In the genomic region with DNA sequence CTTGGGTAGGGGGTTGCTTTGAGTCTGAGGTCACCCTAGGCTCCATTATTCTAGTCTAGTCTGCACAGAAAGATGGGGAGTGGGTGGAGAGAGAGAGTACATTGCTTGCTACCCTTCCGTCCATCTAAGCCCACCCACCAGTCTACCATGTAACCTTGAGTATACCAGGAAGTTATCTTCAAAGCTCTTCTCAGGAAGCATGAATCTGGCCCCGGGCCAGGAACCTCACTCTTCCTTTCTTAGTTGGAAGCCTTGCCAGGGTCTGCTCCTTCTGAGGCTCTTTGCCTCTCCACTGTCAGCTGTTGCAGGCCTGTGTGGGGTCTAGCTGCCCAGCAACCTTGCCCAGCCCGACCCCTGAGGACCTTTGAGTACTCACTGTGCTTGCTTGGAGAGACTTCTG, we compare ENCODE assay signal across 18 mouse cellular contexts. TPM values are rescaled to one million over a fixed set of nuclear protein-coding genes. Genes with fewer than 3 reads are reported as not detected.
DNase-seq lines count a peak whose midpoint lies in the region; ATAC-seq lines count a peak whose summit lies in the region.
"Had no signal": no experiment of that assay in that cellular context is flagged by ENCODE, and none has a peak within 500 bp of the region (broad histone marks: within the 10 kb centered on the region; RNA-seq: fewer than 3 reads in every experiment).

No protein-coding gene starts in this region.

- 56% methylated on average over 3 of the region's 3 CpGs for WGBS in kidney, embryonic 15.5 days

- no peak for ATAC-seq in kidney, embryonic 15.5 days (replicated peaks; ENCODE audit: low FRiP score)
- peak; percentile 44 for ATAC-seq in activated CD4-positive, CD25-positive, alpha-beta regulatory T cell, adult 4 months
- no peak for ATAC-seq in granulocyte monocyte progenitor cell, adult 5-6 weeks (replicated peaks; ENCODE audit: poor library complexity, severe bottlenecking)

- H3K4me3 ChIP-seq in kidney, embryonic 15.5 days (replicated peaks): no peak overlapping the region
- H3K4me3 ChIP-seq: heart, embryonic 10.5 days; hindbrain, embryonic 10.5 days; layer of hippocampus, adult 2 months; liver, embryonic 13.5 days had no signal

- H3K27me3 ChIP-seq in kidney, embryonic 15.5 days: no peaks in the 10 kb centered on the region
- H3K27me3 ChIP-seq: liver, embryonic 13.5 days had no signal

- H3K27ac ChIP-seq in kidney, embryonic 15.5 days: no peak overlapping the region
- H3K27ac ChIP-seq: heart, embryonic 10.5 days; hindbrain, embryonic 10.5 days; layer of hippocampus, adult 2 months; liver, embryonic 13.5 days had no signal

- peak; percentile 44 for DNase-seq in kidney, postnatal 10 days
- peak; percentile 79 for DNase-seq in CD4-positive, CD25-positive, alpha-beta regulatory T cell, adult 2 months (ENCODE audit: low read depth, low spot score)
- DNase-seq in naive thymus-derived CD4-positive, alpha-beta T cell, adult 2 months (ENCODE audit: low read depth): peak; percentile 85
- DNase-seq in left cerebral cortex, adult 9 months (ENCODE audit: low spot score in 2 of 2): no peak
- DNase-seq in left cerebral cortex, adult 11 months (ENCODE audit: low spot score): no peak
- DNase-seq: B cell, adult 2 months; cerebellum, adult 9-11 months; kidney, adult 2 months; left cerebral cortex, postnatal 4 days; liver, embryonic 13.5 days; right cerebral cortex, postnatal 25 days had no signal

- no peak overlapping the region for H3K9ac ChIP-seq in kidney, embryonic 15.5 days
- H3K9ac ChIP-seq: liver, embryonic 13.5 days had no signal

- H3K36me3 ChIP-seq in kidney, embryonic 15.5 days: no peaks in the 10 kb centered on the region
- H3K36me3 ChIP-seq: heart, embryonic 10.5 days; hindbrain, embryonic 10.5 days; liver, embryonic 13.5 days had no signal

- no peak overlapping the region for H3K4me2 ChIP-seq in kidney, embryonic 15.5 days
- H3K4me2 ChIP-seq: liver, embryonic 13.5 days had no signal

- H3K4me1 ChIP-seq in kidney, embryonic 15.5 days: peaks cover under 1% of the 10 kb centered on the region; the same call in 1 of the 2 replicates

- no peaks in the 10 kb centered on the region for H3K9me3 ChIP-seq in kidney, embryonic 15.5 days (replicated peaks)
- H3K9me3 ChIP-seq: heart, embryonic 10.5 days; hindbrain, embryonic 10.5 days; liver, embryonic 13.5 days had no signal

RNA-seq across cellular contexts. Expression of a gene that starts 6.0 kb away (rescaled TPM):
- polyA plus RNA-seq in kidney, embryonic 15.5 days (2015; fragmentation: Nextera tagmentation; extraction: Ambion mirVana): 0.58 and 1.6 TPM in 2 replicates
- polyA plus RNA-seq in activated CD4-positive, CD25-positive, alpha-beta regulatory T cell, adult 4 months (2017; shearing (Covaris generic)): 10 to 100 TPM; 68.7 to 77.6 TPM
- total RNA-seq in granulocyte monocyte progenitor cell, adult 5-6 weeks (2014; fragmentation: Nextera tagmentation): 19.4 and 21.5 TPM in 2 replicates
- total RNA-seq in granulocyte monocyte progenitor cell, adult 5-6 weeks (2017): 6.5 and 9.0 TPM in 2 replicates

RNA-seq across cellular contexts. Expression of a gene that starts 21.1 kb away (rescaled TPM):
- polyA plus RNA-seq in kidney, embryonic 15.5 days (2015; fragmentation: Nextera tagmentation; extraction: Ambion mirVana): 55.8 TPM in 2 replicates
- polyA plus RNA-seq in activated CD4-positive, CD25-positive, alpha-beta regulatory T cell, adult 4 months (2017; shearing (Covaris generic)): 10 to 100 TPM; 22.3 to 24.5 TPM
- total RNA-seq in granulocyte monocyte progenitor cell, adult 5-6 weeks (2014; fragmentation: Nextera tagmentation): 50.9 and 61.5 TPM in 2 replicates
- 58.6 and 64.3 TPM in 2 replicates for total RNA-seq in granulocyte monocyte progenitor cell, adult 5-6 weeks (2017)

RNA-seq across cellular contexts. Expression of a gene that starts 21.2 kb away (rescaled TPM):
- 28.4 and 29.7 TPM in 2 replicates for polyA plus RNA-seq in kidney, embryonic 15.5 days (2015; fragmentation: Nextera tagmentation; extraction: Ambion mirVana)
- 10 to 100 TPM; 35.0 to 46.9 TPM for polyA plus RNA-seq in activated CD4-positive, CD25-positive, alpha-beta regulatory T cell, adult 4 months (2017; shearing (Covaris generic))
- total RNA-seq in granulocyte monocyte progenitor cell, adult 5-6 weeks (2014; fragmentation: Nextera tagmentation): 44.8 and 57.8 TPM in 2 replicates
- total RNA-seq in granulocyte monocyte progenitor cell, adult 5-6 weeks (2017): 48.5 and 51.3 TPM in 2 replicates

RNA-seq across cellular contexts. Expression of a gene that starts 45.7 kb away (rescaled TPM):
- polyA plus RNA-seq in kidney, embryonic 15.5 days (2015; fragmentation: Nextera tagmentation; extraction: Ambion mirVana): not detected in 2 replicates
- not detected for polyA plus RNA-seq in activated CD4-positive, CD25-positive, alpha-beta regulatory T cell, adult 4 months (2017; shearing (Covaris generic))
- total RNA-seq in granulocyte monocyte progenitor cell, adult 5-6 weeks (2014; fragmentation: Nextera tagmentation): not detected in 2 replicates
- not detected in 2 replicates for total RNA-seq in granulocyte monocyte progenitor cell, adult 5-6 weeks (2017)
- total RNA-seq: layer of hippocampus, adult 2 months; left cerebral cortex, postnatal 4 days had no signal
- polyA plus RNA-seq: kidney, adult 2 months; liver, embryonic 13.5 days; stomach, embryonic 14.5 days had no signal

Comparison
In these comparisons a context has a peak if more than half of its experiments do, and no peak if none do; other contexts are left out.
1. DNase-seq: peak in kidney, postnatal 10 days (single experiment), CD4-positive, CD25-positive, alpha-beta regulatory T cell, adult 2 months (single experiment) and naive thymus-derived CD4-positive, alpha-beta T cell, adult 2 months (single experiment); none in left cerebral cortex, adult 9 months (0 of 2) and left cerebral cortex, adult 11 months (single experiment).
2. RNA of a gene that starts 6.0 kb away (polyA plus RNA-seq): 68.7 to 77.6 TPM in activated CD4-positive, CD25-positive, alpha-beta regulatory T cell, adult 4 months; 0.58 to 1.6 TPM in kidney, embryonic 15.5 days; every median in the first group is over 10 times any median in the second.